Mouse (Mus musculus): ENCODE data around the gene Gphn.

The Gphn gene

DNA sequence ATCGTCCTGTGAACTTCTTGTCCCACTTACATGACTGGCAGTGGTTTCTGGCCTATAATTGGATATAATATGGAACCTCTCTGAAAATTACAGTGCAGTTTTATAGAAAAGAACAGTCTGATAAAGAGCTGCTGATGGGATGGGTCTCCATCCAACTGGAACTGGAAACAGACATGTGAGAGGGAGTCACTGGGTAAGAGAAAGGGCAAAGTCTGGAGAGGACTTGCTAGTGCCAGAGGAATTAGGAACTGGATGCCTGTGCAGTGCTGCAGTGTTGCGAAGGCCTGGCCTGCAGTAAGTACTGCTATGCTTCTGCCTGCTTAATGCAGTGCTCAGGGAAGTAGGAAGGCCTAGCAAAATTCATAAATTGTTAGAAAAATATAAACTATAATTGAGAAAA is 467.1 kb downstream of the Gphn start:
- no peak for DNase-seq (ENCODE audit: low read depth, low spot score)

DNA sequence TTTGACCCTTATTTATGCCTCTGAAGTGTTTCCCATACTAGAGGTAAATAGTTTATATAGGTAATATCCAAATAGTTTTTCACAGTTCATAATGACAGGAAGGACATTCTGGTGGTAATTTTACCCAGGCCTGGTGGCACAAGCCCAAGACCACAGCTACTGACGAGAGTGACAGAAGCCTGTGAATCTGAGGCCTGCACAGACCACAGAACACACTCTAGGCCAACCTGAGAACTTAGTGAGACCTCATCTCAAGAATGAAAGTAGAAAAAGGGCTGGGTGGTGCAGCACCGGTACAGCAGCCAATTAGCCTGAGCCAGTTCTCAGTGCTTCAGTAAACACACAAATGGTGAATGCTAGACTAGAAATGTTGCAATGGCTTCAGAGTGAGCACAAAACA is 491.6 kb downstream of the Gphn start:
- no peak for DNase-seq (ENCODE audit: low read depth, low spot score)

DNA sequence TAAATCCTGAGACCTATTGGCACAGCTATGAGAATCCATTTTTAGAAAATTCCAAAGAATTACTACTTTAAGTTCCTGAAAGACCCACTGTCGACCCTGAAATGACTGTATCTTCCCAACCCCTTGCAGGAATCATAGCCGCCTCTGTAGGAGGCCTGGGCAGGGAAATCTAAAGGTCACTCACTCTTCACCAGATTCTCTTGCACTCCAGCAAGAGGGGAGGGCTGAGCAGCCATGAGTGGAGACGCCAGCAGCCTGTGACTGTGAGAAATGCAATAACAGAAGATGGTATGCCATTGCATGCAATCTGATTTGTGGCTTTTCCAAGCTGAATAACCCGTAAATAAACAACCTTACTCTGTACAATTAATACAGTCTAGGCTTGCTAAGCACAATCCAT is 501.5 kb downstream of the Gphn start:
- DNase-seq (ENCODE audit: low read depth, low spot score): no peak

Data from CD4-positive helper T cell, adult 2 months (primary cell).